Mouse (Mus musculus) cerebellum, adult 11-12 months (tissue): ENCODE results near the gene Als2.
A peak's percentile ranks its signal among the peaks of the same experiment; 100 is the strongest.

ENCODE experiments used
- DNase-seq: peaks from one replicate; pipeline ENCODE4 v3.0.0; 2022

Als2 gene

DNA sequence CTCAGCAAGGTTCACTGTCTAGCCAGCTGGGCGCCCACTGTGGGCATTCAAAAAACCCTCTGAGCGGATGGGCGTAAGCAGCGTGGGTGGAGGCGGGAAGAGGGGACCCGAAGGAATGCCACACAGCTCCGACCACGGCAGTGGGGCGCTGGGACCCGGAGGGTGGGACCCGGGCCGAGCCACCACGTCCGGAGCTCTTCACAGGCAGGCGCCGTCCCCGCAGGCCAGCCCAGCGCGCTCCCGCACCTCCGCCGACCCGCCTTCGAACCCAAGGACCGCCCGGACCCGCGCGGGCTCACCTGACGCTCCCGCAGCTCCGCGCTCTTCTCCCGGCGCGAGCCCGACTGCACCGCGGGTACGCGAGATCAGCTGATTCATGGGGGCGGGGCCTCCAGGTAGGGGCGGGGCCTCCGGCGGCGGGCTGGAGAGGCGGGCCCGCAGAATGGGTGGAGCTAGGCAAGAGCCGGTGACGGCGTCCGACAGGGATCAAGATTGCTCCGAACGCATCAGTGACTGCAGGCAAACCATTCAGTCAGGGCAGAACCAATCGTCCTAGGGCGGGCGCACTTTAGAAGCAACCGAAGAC, at the start of gene Als2:
Gene Als2, minus strand, starts transcription at position 376 of the 586 bp plus-strand sequence.
- peak; percentile 97 for DNase-seq

- no peak for DNase-seq
Measured at GRCm38 (mm10) chr1:59286316-59286850, 49.4 kb upstream of the Als2 start.

GRCm38 (mm10) chr1:59285880-59286279, 48.8 kb upstream of the Als2 start:
- DNase-seq = no peak

GRCm38 (mm10) chr1:59272189-59272588, 35.2 kb upstream of the Als2 start:
- no peak for DNase-seq

- no peak for DNase-seq
Measured at GRCm38 (mm10) chr1:59269951-59270689, 33.1 kb upstream of the Als2 start.

DNA sequence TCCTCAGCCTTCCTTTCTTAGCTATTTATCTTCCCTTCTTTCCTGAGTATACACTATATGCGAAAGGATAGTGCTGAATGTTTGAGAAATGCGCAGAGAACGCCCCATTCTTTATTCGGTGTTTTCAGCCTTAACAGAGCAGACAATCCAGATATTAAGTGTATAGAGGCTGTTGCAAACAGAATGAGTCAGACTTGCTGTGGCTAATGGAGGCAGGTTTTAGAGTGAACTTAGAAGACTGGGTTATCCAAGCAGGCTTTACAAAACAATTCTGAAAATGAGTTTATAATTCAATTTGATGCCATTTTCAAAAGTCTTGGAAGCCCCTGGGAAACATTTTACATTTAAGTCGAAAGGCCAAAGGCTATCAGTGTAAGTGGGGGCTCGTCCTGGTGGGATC, 32.4 kb upstream of the Als2 start:
- no peak for DNase-seq

- DNase-seq = no peak
Measured at GRCm38 (mm10) chr1:59268931-59269330, 31.9 kb upstream of the Als2 start.

DNA sequence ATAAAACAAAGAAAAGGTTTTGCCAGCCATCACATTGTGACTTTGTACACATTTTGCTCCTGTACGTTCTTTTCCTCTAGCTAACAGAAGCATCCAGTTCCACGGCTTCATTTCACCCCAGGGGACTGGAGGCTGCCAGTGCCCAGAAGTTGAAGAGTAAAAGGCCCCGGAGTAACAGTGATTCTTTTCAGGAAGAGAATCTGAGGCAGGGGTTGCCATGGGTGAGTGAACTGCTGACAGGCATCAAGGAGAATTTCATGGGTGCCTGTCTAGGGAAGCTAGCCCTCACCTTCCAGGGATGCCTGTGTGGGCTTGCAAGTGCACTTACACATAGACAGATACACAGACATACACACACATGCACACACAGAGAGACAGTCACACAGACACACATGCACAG, 20.7 kb upstream of the Als2 start:
- no peak for DNase-seq

GRCm38 (mm10) chr1:59256751-59257231, 19.8 kb upstream of the Als2 start, which contains the start of gene Cdk15:
Gene Cdk15 (plus strand): TSS chr1:59256906.
- no peak for DNase-seq

DNA sequence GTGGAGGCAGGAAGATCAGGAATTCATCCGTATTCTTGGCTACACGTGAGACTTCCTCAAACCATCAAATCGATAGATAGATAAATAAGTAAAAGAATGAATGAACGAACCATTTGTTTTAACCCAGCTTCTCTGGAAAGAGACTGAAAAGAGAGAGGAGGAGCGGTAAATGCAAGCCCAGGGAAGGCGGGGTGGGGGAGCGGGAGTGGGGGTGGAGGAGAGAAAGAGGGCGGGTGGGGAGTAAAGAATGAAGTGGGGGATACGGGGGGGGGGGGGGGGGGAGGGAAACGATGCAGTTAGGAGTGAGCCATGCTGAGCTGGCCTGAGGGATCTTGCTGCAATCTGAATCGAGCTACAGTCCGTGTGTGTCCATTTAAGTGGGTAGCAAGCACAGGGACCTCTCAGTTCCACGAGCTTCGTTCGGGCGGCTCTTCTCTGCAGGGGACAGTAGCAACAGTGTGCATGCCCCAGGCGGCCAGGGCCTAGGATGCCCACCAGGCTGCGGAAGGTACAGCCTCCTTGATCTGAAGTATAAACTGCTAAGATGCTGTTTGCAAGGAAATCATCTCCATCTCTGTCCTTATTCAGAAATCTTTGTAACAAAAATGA, 16.4 kb upstream of the Als2 start:
- no peak for DNase-seq

- no peak for DNase-seq
Measured at GRCm38 (mm10) chr1:59252762-59253161, 15.7 kb upstream of the Als2 start.

- DNase-seq = peak; percentile 67
Measured at GRCm38 (mm10) chr1:59247602-59248001, 10.6 kb upstream of the Als2 start.

GRCm38 (mm10) chr1:59243770-59244169, 6.7 kb upstream of the Als2 start:
- DNase-seq = no peak

GRCm38 (mm10) chr1:59237614-59238211, 682 bp upstream of the Als2 start:
- peak; percentile 84 for DNase-seq

GRCm38 (mm10) chr1:59229187-59229586, 7.8 kb downstream of the Als2 start:
- peak; percentile 81 for DNase-seq

DNA sequence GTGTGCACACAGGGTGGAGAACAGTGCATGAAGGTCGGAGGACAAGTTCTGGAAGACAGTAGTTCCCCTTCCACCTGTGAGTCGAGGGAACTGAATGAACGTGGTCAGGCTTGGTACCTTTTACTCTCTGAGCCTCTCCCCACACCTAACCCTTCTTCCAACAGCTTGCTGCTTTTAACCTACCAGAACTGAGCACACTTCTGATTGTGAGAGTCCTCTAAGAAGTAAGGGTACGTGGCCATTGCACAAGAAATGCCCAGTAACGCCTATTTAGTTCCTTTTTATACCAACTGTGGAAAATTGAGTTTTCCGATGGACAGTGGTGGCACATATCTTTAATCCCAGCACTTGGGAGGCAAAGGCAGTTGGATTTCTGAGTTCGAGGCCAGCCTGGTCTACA, 8.5 kb downstream of the Als2 start:
- no peak for DNase-seq

DNA sequence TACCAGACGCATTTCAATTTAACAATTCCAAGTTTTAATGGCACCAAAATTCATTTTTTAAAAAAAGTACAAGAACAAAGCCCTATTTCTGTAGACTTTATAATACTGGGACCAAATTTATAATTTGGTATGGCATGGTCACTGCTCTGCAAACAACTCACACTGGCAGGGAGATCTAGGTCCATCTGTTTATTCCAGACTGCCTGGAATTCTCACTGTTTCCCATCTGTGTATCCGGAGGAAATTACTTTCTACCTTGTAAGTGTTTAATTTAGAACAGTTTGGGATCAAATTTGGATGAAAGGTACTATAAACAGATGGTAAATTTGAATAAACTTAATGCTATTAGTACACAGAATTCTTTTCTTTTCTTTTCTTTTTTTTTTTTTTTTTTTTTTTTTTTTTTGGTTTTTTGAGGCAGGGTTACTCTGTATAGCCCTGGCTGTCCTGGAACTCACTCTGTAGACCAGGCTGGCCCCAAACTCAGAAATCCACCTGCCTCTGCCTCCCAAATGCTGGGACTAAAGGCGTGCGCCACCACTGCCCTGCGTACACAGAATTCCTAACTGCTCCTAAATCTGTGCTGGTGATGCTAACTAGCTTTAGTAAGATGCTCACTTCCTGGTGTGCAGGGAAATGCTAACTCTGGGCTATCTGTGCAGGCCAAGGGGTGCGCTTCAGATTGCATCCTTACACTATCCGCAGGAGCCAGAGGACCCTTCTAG, 14.8 kb downstream of the Als2 start:
- DNase-seq = peak; percentile 84

DNA sequence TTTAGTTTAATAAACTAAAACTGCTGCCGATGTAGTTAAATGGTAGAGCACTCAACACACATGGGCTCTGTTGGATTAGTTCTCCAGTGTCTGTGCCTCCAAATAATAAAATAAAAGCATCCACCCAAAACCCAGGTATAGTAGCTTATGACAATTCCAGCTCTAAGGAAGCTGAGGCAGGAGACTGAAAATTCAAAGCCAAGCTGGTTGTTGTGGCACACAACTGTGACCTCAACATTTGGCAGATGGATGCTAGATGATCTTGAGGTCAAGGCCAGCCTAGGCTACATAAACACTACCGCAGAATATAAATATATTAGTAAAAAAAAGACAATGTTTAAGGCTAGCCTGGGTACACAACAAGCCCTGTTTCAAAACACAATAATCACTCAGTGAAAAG, 15.4 kb downstream of the Als2 start:
- DNase-seq = no peak

- DNase-seq = no peak
Measured at GRCm38 (mm10) chr1:59220371-59220770, 16.7 kb downstream of the Als2 start.

DNA sequence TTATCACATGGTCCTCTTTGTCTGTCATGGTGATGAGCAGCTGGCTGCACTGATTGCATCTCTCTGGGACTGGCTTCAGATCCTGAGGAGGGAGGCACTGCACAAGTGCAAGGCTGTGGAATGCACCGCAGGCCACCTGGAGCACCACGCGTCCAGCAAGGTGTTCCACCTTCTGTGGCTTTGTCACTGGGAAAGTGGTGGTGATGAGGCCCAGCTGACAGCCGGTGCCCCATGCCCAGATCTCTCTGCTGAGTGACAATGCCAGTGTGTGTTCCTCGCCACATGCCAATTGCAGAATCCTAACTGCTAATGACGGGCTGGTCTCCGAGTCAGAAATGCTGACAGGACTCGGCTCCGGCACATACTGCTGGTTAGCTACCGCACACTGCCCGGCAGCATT, 21.6 kb downstream of the Als2 start:
- DNase-seq = peak; percentile 95

DNA sequence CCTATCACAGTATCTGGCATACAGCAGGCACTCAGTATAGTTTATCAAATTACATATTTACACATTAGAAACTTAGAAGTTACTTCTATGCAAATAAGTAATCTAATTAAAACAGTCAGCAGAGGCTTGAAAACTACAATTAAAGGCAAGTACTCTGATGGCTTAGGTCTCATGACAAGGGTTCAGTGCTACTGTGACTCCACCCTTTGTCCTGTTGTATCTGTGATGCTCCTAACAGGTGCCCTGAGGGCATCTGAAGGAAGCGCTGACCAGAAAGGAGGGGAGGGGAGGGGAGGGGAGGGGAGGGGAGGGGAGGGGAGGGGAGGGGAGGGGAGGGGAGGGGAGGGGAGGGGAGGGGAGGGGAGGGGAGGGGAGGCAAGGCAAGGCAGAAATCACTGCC, 24.1 kb downstream of the Als2 start:
- DNase-seq = no peak

DNA sequence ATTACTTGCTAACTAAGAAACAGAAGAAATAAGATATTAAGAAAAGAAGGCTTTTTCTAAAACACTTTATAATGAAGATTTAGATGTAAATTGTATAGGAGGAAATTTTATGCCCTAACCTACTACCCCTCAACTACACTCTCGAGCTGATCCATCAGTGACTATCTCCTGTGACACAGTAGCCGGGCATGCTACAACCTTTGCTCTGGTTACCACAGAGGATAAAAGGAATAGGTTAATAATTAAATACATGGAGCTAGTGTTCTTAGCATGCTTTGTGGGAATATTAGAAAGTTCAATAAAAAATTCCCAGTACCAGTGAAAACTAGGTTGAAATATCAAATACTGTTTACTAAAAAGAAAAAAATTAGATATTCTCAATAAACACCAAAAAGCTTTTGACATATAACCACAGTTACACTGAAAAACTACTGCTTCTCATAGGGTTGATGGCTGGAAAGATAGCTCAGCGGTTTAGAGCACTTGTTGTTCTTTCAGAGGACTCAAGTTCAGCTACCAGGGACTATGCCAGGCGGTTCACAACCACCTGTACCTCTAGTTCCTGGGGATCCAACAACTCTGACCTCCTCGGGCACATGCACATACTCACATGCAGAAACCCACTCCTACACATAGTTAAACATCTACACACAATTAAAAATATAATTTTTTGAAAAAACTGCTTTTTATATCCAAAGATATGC, 24.8 kb downstream of the Als2 start:
- no peak for DNase-seq
